Mouse (Mus musculus): ENCODE measurements around the gene Nfib. TPM values are rescaled to one million over a fixed set of nuclear protein-coding genes. Genes with fewer than 3 reads are reported as not detected.

Nfib gene
- polyA plus RNA-seq, 1 experiment from 2014 or later, result 58.8 TPM

- H3K4me2 ChIP-seq, result no peak overlapping the region
- H3K27ac ChIP-seq, result peak overlapping the region; percentile 47; the same call in 1 of the 2 replicates
- H3K4me1 ChIP-seq (replicated peaks), result no peaks in the 10 kb centered on the region
- no peak for ATAC-seq (ENCODE audit: insufficient number of reproducible peaks, insufficient read depth, low FRiP score, low TSS enrichment, low read depth)
- H3K36me3 ChIP-seq, result no peaks in the 10 kb centered on the region
- H3K9ac ChIP-seq (replicated peaks), result no peak overlapping the region
- H3K4me3 ChIP-seq (replicated peaks), result no peak overlapping the region
- no peaks in the 10 kb centered on the region for H3K9me3 ChIP-seq
- H3K27me3 ChIP-seq, result 0 out of 2 replicates have a peak, but pooled peaks cover 2% of the 10 kb centered on the region
- WGBS, result 85% methylated on average over 16 of the region's 16 CpGs
Measured at GRCm38 (mm10) chr4:82587146-82587870, 118.2 kb downstream of the Nfib start.

- H3K4me2 ChIP-seq, result no peak overlapping the region
- ATAC-seq (ENCODE audit: insufficient number of reproducible peaks, insufficient read depth, low FRiP score, low TSS enrichment, low read depth), result no peak
- WGBS, result 93% methylated on average over 5 of the region's 5 CpGs
Measured at GRCm38 (mm10) chr4:82586637-82587036, 118.9 kb downstream of the Nfib start.

GRCm38 (mm10) chr4:82585536-82585935 is 120.0 kb downstream of the Nfib start:
- H3K4me2 ChIP-seq, result no peak overlapping the region
- WGBS, result 83% methylated on average over 9 of the region's 9 CpGs
- H3K4me1 ChIP-seq (replicated peaks), result no peaks in the 10 kb centered on the region

More at GRCm38 (mm10) chr4:82586637-82587036, 118.9 kb downstream of the Nfib start:
- Histone ChIP-seq H3K27me3 (0 out of 2 replicates have a peak, but pooled peaks cover 2% of the 10 kb centered on the region), H3K27ac (no peak overlapping the region), H3K4me1 (replicated peaks) (no peaks in the 10 kb centered on the region), H3K4me3 (replicated peaks) (no peak overlapping the region), H3K9me3 (no peaks in the 10 kb centered on the region), H3K9ac (replicated peaks) (no peak overlapping the region), H3K36me3 (no peaks in the 10 kb centered on the region)

GRCm38 (mm10) chr4:82585056-82585455 is 120.5 kb downstream of the Nfib start:
- H3K9ac ChIP-seq (replicated peaks), result no peak overlapping the region
- no peaks in the 10 kb centered on the region for H3K9me3 ChIP-seq
- ATAC-seq (ENCODE audit: insufficient number of reproducible peaks, insufficient read depth, low FRiP score, low TSS enrichment, low read depth), result no peak
- no peak overlapping the region for H3K4me3 ChIP-seq (replicated peaks)
- WGBS, result 97% methylated on average over 5 of the region's 5 CpGs
- no peak overlapping the region for H3K27ac ChIP-seq
- H3K4me2 ChIP-seq, result no peak overlapping the region
- H3K27me3 ChIP-seq, result no peaks in the 10 kb centered on the region
- H3K4me1 ChIP-seq (replicated peaks), result no peaks in the 10 kb centered on the region
- H3K36me3 ChIP-seq, result no peaks in the 10 kb centered on the region

More at GRCm38 (mm10) chr4:82585536-82585935, 120.0 kb downstream of the Nfib start:
- no peaks in the 10 kb centered on the region for H3K36me3 ChIP-seq
- H3K27me3 ChIP-seq, result no peaks in the 10 kb centered on the region
- H3K9ac ChIP-seq (replicated peaks), result no peak overlapping the region
- no peaks in the 10 kb centered on the region for H3K9me3 ChIP-seq
- no peak overlapping the region for H3K27ac ChIP-seq
- H3K4me3 ChIP-seq (replicated peaks), result no peak overlapping the region
- no peak for ATAC-seq (ENCODE audit: insufficient number of reproducible peaks, insufficient read depth, low FRiP score, low TSS enrichment, low read depth)

- Histone ChIP-seq H3K27me3 (no peaks in the 10 kb centered on the region), H3K36me3 (no peaks in the 10 kb centered on the region), H3K4me2 (no peak overlapping the region), H3K4me1 (replicated peaks) (no peaks in the 10 kb centered on the region), H3K4me3 (replicated peaks) (no peak overlapping the region), H3K9me3 (no peaks in the 10 kb centered on the region), H3K27ac (no peak overlapping the region), H3K9ac (replicated peaks) (no peak overlapping the region)
- ATAC-seq (ENCODE audit: insufficient number of reproducible peaks, insufficient read depth, low FRiP score, low TSS enrichment, low read depth), result no peak
- 38% methylated on average over 4 of the region's 4 CpGs for WGBS
Measured at GRCm38 (mm10) chr4:82584548-82584947, 121.0 kb downstream of the Nfib start.

- H3K9ac ChIP-seq (replicated peaks), result no peak overlapping the region
- H3K4me1 ChIP-seq (replicated peaks), result no peaks in the 10 kb centered on the region
- H3K9me3 ChIP-seq, result no peaks in the 10 kb centered on the region
- H3K27ac ChIP-seq, result no peak overlapping the region
- H3K27me3 ChIP-seq, result no peaks in the 10 kb centered on the region
- H3K4me2 ChIP-seq, result no peak overlapping the region
- no peak for ATAC-seq (ENCODE audit: insufficient number of reproducible peaks, insufficient read depth, low FRiP score, low TSS enrichment, low read depth)
- no peaks in the 10 kb centered on the region for H3K36me3 ChIP-seq
- no peak overlapping the region for H3K4me3 ChIP-seq (replicated peaks)
- 79% methylated on average over 7 of the region's 7 CpGs for WGBS
Measured at GRCm38 (mm10) chr4:82573291-82573605, 132.3 kb downstream of the Nfib start.

GRCm38 (mm10) chr4:82572410-82573290 is 132.9 kb downstream of the Nfib start:
- no peak overlapping the region for H3K4me3 ChIP-seq (replicated peaks)
- no peak overlapping the region for H3K9ac ChIP-seq (replicated peaks)
- no peak overlapping the region for H3K27ac ChIP-seq
- H3K4me1 ChIP-seq (replicated peaks), result no peaks in the 10 kb centered on the region
- 77% methylated on average over 13 of the region's 13 CpGs for WGBS
- no peaks in the 10 kb centered on the region for H3K27me3 ChIP-seq
- H3K9me3 ChIP-seq, result no peaks in the 10 kb centered on the region
- H3K36me3 ChIP-seq, result no peaks in the 10 kb centered on the region
- H3K4me2 ChIP-seq, result no peak overlapping the region
- ATAC-seq (ENCODE audit: insufficient number of reproducible peaks, insufficient read depth, low FRiP score, low TSS enrichment, low read depth), result no peak

- Histone ChIP-seq H3K4me2 (no peak overlapping the region), H3K27me3 (no peaks in the 10 kb centered on the region), H3K9ac (replicated peaks) (no peak overlapping the region), H3K9me3 (no peaks in the 10 kb centered on the region), H3K4me3 (replicated peaks) (no peak overlapping the region), H3K36me3 (no peaks in the 10 kb centered on the region), H3K27ac (no peak overlapping the region), H3K4me1 (replicated peaks) (peaks cover 14% of the 10 kb centered on the region)
- ATAC-seq (ENCODE audit: insufficient number of reproducible peaks, insufficient read depth, low FRiP score, low TSS enrichment, low read depth), result no peak
- WGBS, result 92% methylated on average over 2 of the region's 2 CpGs
Measured at GRCm38 (mm10) chr4:82558816-82559215, 146.7 kb downstream of the Nfib start.

- no peak overlapping the region for H3K4me3 ChIP-seq (replicated peaks)
- no peaks in the 10 kb centered on the region for H3K36me3 ChIP-seq
- no peak for ATAC-seq (ENCODE audit: insufficient number of reproducible peaks, insufficient read depth, low FRiP score, low TSS enrichment, low read depth)
- H3K9ac ChIP-seq (replicated peaks), result no peak overlapping the region
- no peaks in the 10 kb centered on the region for H3K27me3 ChIP-seq
- H3K9me3 ChIP-seq, result no peaks in the 10 kb centered on the region
- no peak overlapping the region for H3K4me2 ChIP-seq
- peaks cover 18% of the 10 kb centered on the region for H3K4me1 ChIP-seq (replicated peaks)
- H3K27ac ChIP-seq, result peak overlapping the region; percentile 82
- WGBS, result 50% methylated on average over 16 of the region's 16 CpGs
Measured at GRCm38 (mm10) chr4:82555673-82556171, 149.8 kb downstream of the Nfib start.

- peaks cover 18% of the 10 kb centered on the region for H3K4me1 ChIP-seq (replicated peaks)
- WGBS, result 78% methylated on average over 3 of the region's 3 CpGs
- H3K9me3 ChIP-seq, result no peaks in the 10 kb centered on the region
- H3K27ac ChIP-seq, result no peak overlapping the region
- no peak overlapping the region for H3K4me2 ChIP-seq
- no peak for ATAC-seq (ENCODE audit: insufficient number of reproducible peaks, insufficient read depth, low FRiP score, low TSS enrichment, low read depth)
- H3K36me3 ChIP-seq, result no peaks in the 10 kb centered on the region
- H3K27me3 ChIP-seq, result no peaks in the 10 kb centered on the region
- no peak overlapping the region for H3K9ac ChIP-seq (replicated peaks)
- H3K4me3 ChIP-seq (replicated peaks), result no peak overlapping the region
Measured at GRCm38 (mm10) chr4:82553658-82554057, 151.9 kb downstream of the Nfib start.

GRCm38 (mm10) chr4:82552238-82552637 is 153.3 kb downstream of the Nfib start:
- Histone ChIP-seq H3K27me3 (no peaks in the 10 kb centered on the region), H3K4me3 (replicated peaks) (no peak overlapping the region), H3K27ac (no peak overlapping the region), H3K4me1 (replicated peaks) (peaks cover 18% of the 10 kb centered on the region), H3K9ac (replicated peaks) (no peak overlapping the region), H3K36me3 (no peaks in the 10 kb centered on the region), H3K9me3 (no peaks in the 10 kb centered on the region), H3K4me2 (no peak overlapping the region)
- ATAC-seq (ENCODE audit: insufficient number of reproducible peaks, insufficient read depth, low FRiP score, low TSS enrichment, low read depth), result no peak
- WGBS, result 51% methylated on average over 7 of the region's 7 CpGs
